Mouse (Mus musculus): Measurements from ENCODE around the gene Srrt.

- TF ChIP-seq CHD2 (IDR thresholded peaks at IDR 0.05; ENCODE audit: low read depth, low read length) (no peak), MAFK (IDR thresholded peaks at IDR 0.05; ENCODE audit: insufficient read depth, low read depth, low read length) (no peak)
Observed at GRCm38 (mm10) chr5:137354091-137354490, 46.6 kb upstream of the Srrt start.

All from ES-E14 (cell line).